Mouse (Mus musculus): Measurements from ENCODE around the gene Zfp711.
A peak's percentile ranks its signal among the peaks of the same experiment; 100 is the strongest.

Gene Zfp711

DNA sequence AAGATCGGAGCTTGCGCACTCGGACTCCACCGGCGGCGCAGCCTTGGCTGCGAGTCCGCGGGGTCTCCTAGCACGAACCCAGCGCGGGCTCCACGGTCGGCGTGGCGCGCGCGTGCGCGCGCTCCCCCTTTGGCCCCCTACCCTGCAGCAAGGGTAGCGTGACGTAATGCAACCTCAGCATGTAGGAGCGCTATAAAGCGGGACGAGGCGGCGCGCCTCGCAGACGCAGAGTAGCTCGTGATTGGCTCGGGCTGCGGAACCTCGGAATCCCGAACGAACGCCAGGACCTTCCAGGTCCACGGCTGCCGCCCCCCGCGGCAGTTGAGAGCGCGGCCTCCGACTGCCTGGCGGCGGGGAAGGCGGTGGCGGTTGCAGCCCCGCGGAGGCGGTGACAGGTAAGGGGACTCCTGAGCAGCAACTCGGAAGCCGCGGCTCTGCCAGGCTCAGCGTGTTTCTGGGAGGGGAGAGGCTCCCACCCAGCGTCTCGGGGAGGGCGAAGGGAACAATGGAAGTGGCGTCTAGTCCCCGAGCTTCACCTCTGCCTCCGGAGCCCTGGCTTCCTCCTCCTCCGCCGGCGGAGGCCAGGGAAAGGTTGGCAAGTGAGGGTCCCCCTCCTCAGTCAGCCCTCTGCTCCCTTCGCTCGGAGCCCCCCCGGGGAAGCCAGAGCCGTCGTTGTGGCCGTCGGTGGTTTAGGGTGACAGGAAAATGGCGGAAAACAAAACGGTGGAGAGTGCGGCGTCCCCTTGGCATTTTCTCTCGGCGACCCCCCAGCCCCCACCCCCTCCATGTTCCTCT is at the start of gene Zfp711:
Zfp711 (plus strand) TSS at position 16 of the 795 bp plus-strand sequence.
- DNase-seq: peak; percentile 30 to 65

DNA sequence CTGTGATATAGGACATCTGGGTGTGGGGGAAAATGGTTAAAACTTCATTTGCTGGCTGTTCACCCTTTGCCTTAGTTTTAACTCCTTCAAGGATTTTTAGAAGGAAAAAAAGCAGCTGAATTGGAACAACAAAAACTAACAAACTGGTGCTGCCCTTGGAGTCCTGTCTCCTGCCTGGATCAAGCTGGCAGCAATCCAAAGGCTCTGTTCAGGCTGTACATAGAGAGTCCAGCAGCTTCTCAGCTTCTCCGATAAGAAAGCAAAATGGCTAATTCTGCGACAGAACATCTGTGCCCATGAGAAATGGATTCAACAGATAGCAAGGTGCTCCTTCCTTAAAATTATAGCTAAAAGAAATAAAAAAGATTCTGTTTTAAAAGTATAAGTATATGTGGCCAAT is 32.6 kb upstream of the Zfp711 start:
- DNase-seq: peak in 1 of 2 experiments; percentile 2

DNA sequence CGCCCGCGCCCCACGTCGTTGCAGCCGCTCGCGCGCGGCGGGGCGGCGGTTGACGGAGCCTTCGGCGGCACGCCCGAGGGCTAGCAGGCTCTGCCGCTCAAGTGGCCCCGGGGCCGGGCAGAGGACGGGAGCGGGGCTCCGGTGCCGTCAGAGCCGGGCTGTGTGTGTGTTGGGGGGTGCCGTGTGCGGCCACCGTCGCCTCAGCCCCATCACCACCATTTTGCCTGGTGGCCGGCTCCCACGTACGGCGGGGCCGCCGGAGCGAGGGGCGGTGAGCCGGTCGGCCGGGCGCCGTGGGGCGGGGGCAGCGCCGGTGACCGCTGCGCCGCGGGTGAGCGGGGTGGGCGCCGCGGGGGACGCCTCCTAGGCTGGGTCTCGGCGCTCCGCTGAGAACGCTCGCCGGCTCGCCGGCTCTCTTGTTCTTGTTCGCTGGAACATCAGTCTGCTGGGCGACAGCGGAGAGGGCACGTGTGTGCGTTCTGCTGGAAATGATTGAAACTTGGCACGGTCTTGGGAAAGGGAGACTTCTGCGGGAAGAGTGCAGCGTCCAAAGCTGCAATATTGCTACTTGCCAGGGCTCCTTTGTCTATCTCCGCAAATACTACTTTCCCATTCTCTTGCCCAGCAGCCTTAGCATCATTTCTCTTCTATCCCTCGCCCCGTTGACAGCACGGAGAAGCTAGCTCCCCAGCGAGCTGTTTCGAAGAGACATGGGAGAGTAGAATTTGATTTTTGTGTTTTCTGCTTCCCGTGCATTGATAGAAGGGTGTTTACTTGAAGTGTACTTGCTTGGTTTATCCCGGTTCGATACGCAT is 1.2 kb downstream of the Zfp711 start:
- peak; percentile 5 to 37 for DNase-seq

DNA sequence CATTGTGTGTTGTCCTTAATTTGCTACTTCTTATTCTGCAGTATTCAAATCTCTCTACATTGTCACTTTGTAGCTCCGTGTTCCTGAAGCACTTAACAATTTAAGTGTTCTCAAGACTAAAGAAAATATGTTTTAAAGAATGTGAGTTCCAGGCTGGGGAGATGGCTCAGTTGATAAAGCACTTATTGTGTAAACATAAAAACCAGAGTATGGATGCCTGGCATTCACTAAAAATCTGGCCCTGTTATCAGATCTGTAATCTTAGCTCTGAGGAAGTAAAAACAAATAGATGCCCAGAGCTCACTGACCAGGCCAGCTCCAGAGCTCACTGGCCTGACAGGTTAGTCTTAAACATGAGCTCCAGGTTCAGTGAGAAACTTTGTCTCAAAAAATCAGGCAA is 75.2 kb downstream of the Zfp711 start:
- DNase-seq: no peak

DNA sequence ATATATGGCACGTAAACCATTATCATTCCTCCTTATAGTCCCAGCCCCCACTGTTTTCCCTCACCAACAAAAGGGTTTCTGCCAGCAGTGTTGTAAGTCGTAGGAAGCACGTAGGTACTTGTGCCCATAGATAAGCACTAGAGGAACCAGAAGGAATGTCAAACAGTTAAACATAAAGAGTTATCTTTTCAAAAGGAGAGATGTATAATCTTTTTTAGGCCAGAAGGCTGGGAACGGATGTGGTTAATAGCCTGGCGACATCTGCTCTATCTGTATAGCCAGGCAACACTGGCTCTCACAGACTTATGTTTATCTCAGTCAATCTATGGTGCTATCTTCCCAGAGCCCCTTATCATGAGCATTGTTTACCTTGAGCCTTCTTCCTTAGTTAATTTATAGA is 80.3 kb downstream of the Zfp711 start:
- DNase-seq: no peak

Data from kidney, postnatal 25 days (tissue).